Comparison of ENCODE assay signal across 15 mouse cellular contexts in the genomic region with DNA sequence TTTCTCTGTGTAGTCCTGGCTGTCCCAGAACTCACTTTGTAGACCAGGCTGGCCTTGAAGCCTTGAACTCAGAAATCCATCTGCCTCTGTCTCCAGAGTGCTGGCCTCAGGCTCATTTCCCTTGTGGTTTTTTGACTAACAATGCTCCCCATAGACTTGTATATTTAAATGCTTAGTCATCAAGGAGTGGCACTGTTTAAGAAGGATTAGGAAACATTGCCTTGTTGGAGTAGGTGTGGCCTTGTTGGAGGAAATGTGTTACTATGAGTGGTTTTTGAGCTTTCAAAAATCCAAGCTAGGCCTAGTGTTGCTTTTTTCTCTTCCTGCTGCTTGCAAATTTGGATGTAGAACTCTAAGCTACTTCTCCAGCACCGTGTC.
"Had no signal": no experiment of that assay in that cellular context is flagged by ENCODE, and none has a peak within 500 bp of the region (broad histone marks: within the 10 kb centered on the region; RNA-seq: fewer than 3 reads in every experiment).

No protein-coding gene starts in this region.

- H3K9ac ChIP-seq: liver, postnatal 0 days; lung, embryonic 15.5 days; midbrain, embryonic 12.5 days; neural tube, embryonic 12.5 days had no signal

- H3K36me3 ChIP-seq: lung, embryonic 15.5 days; midbrain, embryonic 10.5 days; midbrain, embryonic 12.5 days; neural tube, embryonic 12.5 days had no signal

- H3K27me3 ChIP-seq: lung, embryonic 15.5 days; midbrain, embryonic 12.5 days; neural tube, embryonic 12.5 days had no signal

- H3K4me3 ChIP-seq: lung, embryonic 15.5 days; midbrain, embryonic 10.5 days; midbrain, embryonic 12.5 days; neural tube, embryonic 12.5 days had no signal

- H3K4me1 ChIP-seq: lung, embryonic 15.5 days; neural tube, embryonic 12.5 days had no signal

- H3K27ac ChIP-seq: lung, embryonic 15.5 days; midbrain, embryonic 10.5 days; midbrain, embryonic 12.5 days; neural tube, embryonic 12.5 days had no signal

- H3K4me2 ChIP-seq: lung, embryonic 15.5 days; midbrain, embryonic 12.5 days; neural tube, embryonic 12.5 days had no signal

- H3K9me3 ChIP-seq: lung, embryonic 15.5 days; midbrain, embryonic 10.5 days; midbrain, embryonic 12.5 days had no signal

- DNase-seq: liver, postnatal 0 days; lung, adult 2 months; lung, postnatal 10 days; lung, postnatal 4 days; midbrain, embryonic 14.5 days; right cerebral cortex, postnatal 25 days; right cerebral cortex, postnatal 4 days; spleen, adult 18-20 months; thymus, adult 18-20 months; thymus, postnatal 14 days; thymus, postnatal 36 days had no signal
